Mouse (Mus musculus): Measurements from ENCODE around the gene Adamtsl1.

Adamtsl1 gene

GRCm38 (mm10) chr4:85677621-85678020 lies 163.6 kb downstream of the Adamtsl1 start:
- no peak for DNase-seq

- no peak for DNase-seq
Observed at GRCm38 (mm10) chr4:85686160-85686559, 172.2 kb downstream of the Adamtsl1 start.

GRCm38 (mm10) chr4:85695237-85695636 lies 181.3 kb downstream of the Adamtsl1 start:
- no peak for DNase-seq

GRCm38 (mm10) chr4:85707352-85708057 lies 193.5 kb downstream of the Adamtsl1 start:
- no peak for DNase-seq

- no peak for DNase-seq
Observed at GRCm38 (mm10) chr4:85709636-85710035, 195.7 kb downstream of the Adamtsl1 start.

- DNase-seq = no peak
Observed at GRCm38 (mm10) chr4:85724999-85725398, 211.0 kb downstream of the Adamtsl1 start.

GRCm38 (mm10) chr4:85727731-85728130 lies 213.8 kb downstream of the Adamtsl1 start:
- DNase-seq = peak; percentile 37 to 53

- peak in 1 of 2 experiments; percentile 13 for DNase-seq
Observed at GRCm38 (mm10) chr4:85728416-85728815, 214.4 kb downstream of the Adamtsl1 start.

GRCm38 (mm10) chr4:85740478-85740877 lies 226.5 kb downstream of the Adamtsl1 start:
- DNase-seq = no peak

- DNase-seq = no peak
Observed at GRCm38 (mm10) chr4:85741825-85742391, 227.9 kb downstream of the Adamtsl1 start.

- DNase-seq = no peak
Observed at GRCm38 (mm10) chr4:85743427-85743826, 229.5 kb downstream of the Adamtsl1 start.

- no peak for DNase-seq
Observed at GRCm38 (mm10) chr4:85762684-85763083, 248.7 kb downstream of the Adamtsl1 start.

- no peak for DNase-seq
Observed at GRCm38 (mm10) chr4:85763161-85764014, 249.4 kb downstream of the Adamtsl1 start.

GRCm38 (mm10) chr4:85764015-85764450 lies 250.1 kb downstream of the Adamtsl1 start:
- DNase-seq = peak in 1 of 2 experiments; percentile 6

GRCm38 (mm10) chr4:85764476-85764875 lies 250.5 kb downstream of the Adamtsl1 start:
- no peak for DNase-seq

- no peak for DNase-seq
Observed at GRCm38 (mm10) chr4:85767666-85768065, 253.7 kb downstream of the Adamtsl1 start.

- peak in 1 of 2 experiments; percentile 4 for DNase-seq
Observed at GRCm38 (mm10) chr4:85768107-85768506, 254.1 kb downstream of the Adamtsl1 start.

- DNase-seq = no peak
Observed at GRCm38 (mm10) chr4:85782511-85782910, 268.5 kb downstream of the Adamtsl1 start.

- no peak for DNase-seq
Observed at GRCm38 (mm10) chr4:85783768-85784379, 269.9 kb downstream of the Adamtsl1 start.

GRCm38 (mm10) chr4:85784428-85784827 lies 270.5 kb downstream of the Adamtsl1 start:
- DNase-seq = no peak

- DNase-seq = no peak
Observed at GRCm38 (mm10) chr4:85790226-85790625, 276.3 kb downstream of the Adamtsl1 start.

GRCm38 (mm10) chr4:85801805-85802204 lies 287.8 kb downstream of the Adamtsl1 start:
- peak; percentile 83 to 84 for DNase-seq

- DNase-seq = no peak
Observed at GRCm38 (mm10) chr4:85814418-85814817, 300.4 kb downstream of the Adamtsl1 start.
